Mouse (Mus musculus): ENCODE measurements around the gene Bnip2. TPM values are rescaled to one million over a fixed set of nuclear protein-coding genes. Genes with fewer than 3 reads are reported as not detected.

Bnip2 gene
- 42.5 and 63.5 TPM in 2 replicates for polyA plus RNA-seq (2011; ENCODE audit: insufficient read depth, insufficient read length, low replicate concordance, missing spikeins)

- no peak for TF ChIP-seq CTCF (IDR thresholded peaks at IDR 0.05; ENCODE audit: control insufficient read depth, insufficient read depth, low read length)
- peak; percentile 61 for TF ChIP-seq POLR2A (IDR thresholded peaks at IDR 0.05; ENCODE audit: borderline replicate concordance, control insufficient read depth, low read depth, low read length)
- H3K4me1 ChIP-seq (ENCODE audit: control insufficient read depth, insufficient read depth, low read length) = no peaks in the 10 kb centered on the region; the same call in none of the 2 replicates
- peak within 1 kb of the TSS; percentile 99 for H3K27ac ChIP-seq (ENCODE audit: control insufficient read depth, insufficient read depth, low read depth, low read length, poor library complexity)
- peak within 1 kb of the TSS; percentile 81 for H3K4me3 ChIP-seq (replicated peaks; ENCODE audit: control insufficient read depth, low read depth, low read length)
- WGBS = under 1% methylated on average over 76 of the region's 76 CpGs
These were observed at the start of gene Bnip2 for GRCm38 (mm10) chr9:69989303-69990121. TSS of gene Bnip2 (plus strand) at chr9:69989466.

GRCm38 (mm10) chr9:69940839-69941490, 48.3 kb upstream of the Bnip2 start:
- no peak overlapping the region for H3K4me3 ChIP-seq (replicated peaks; ENCODE audit: control insufficient read depth, low read depth, low read length)
- WGBS = 61% methylated on average over 7 of the region's 7 CpGs
- no peak for TF ChIP-seq POLR2A (IDR thresholded peaks at IDR 0.05; ENCODE audit: borderline replicate concordance, control insufficient read depth, low read depth, low read length)
- TF ChIP-seq CTCF (IDR thresholded peaks at IDR 0.05; ENCODE audit: control insufficient read depth, insufficient read depth, low read length) = no peak
- H3K27ac ChIP-seq (ENCODE audit: control insufficient read depth, insufficient read depth, low read depth, low read length, poor library complexity) = no peak overlapping the region
- no peaks in the 10 kb centered on the region for H3K4me1 ChIP-seq (ENCODE audit: control insufficient read depth, insufficient read depth, low read length)

GRCm38 (mm10) chr9:69941556-69941955, 47.7 kb upstream of the Bnip2 start:
- WGBS = 83% methylated on average over 6 of the region's 6 CpGs
- no peaks in the 10 kb centered on the region for H3K4me1 ChIP-seq (ENCODE audit: control insufficient read depth, insufficient read depth, low read length)
- no peak overlapping the region for H3K27ac ChIP-seq (ENCODE audit: control insufficient read depth, insufficient read depth, low read depth, low read length, poor library complexity)
- TF ChIP-seq POLR2A (IDR thresholded peaks at IDR 0.05; ENCODE audit: borderline replicate concordance, control insufficient read depth, low read depth, low read length) = no peak
- TF ChIP-seq CTCF (IDR thresholded peaks at IDR 0.05; ENCODE audit: control insufficient read depth, insufficient read depth, low read length) = no peak
- no peak overlapping the region for H3K4me3 ChIP-seq (replicated peaks; ENCODE audit: control insufficient read depth, low read depth, low read length)

- H3K27ac ChIP-seq (ENCODE audit: control insufficient read depth, insufficient read depth, low read depth, low read length, poor library complexity) = no peak overlapping the region
- no peak overlapping the region for H3K4me3 ChIP-seq (replicated peaks; ENCODE audit: control insufficient read depth, low read depth, low read length)
- TF ChIP-seq POLR2A (IDR thresholded peaks at IDR 0.05; ENCODE audit: borderline replicate concordance, control insufficient read depth, low read depth, low read length) = no peak
- peak; percentile 92 for TF ChIP-seq CTCF (IDR thresholded peaks at IDR 0.05; ENCODE audit: control insufficient read depth, insufficient read depth, low read length)
- WGBS = 7% methylated on average over 2 of the region's 2 CpGs
- H3K4me1 ChIP-seq (ENCODE audit: control insufficient read depth, insufficient read depth, low read length) = no peaks in the 10 kb centered on the region
These were observed 40.3 kb upstream of the Bnip2 start for GRCm38 (mm10) chr9:69948964-69949363.

GRCm38 (mm10) chr9:69949641-69950040, 39.6 kb upstream of the Bnip2 start:
- Histone ChIP-seq H3K4me1 (ENCODE audit: control insufficient read depth, insufficient read depth, low read length) (no peaks in the 10 kb centered on the region), H3K27ac (ENCODE audit: control insufficient read depth, insufficient read depth, low read depth, low read length, poor library complexity) (no peak overlapping the region), H3K4me3 (replicated peaks; ENCODE audit: control insufficient read depth, low read depth, low read length) (no peak overlapping the region)
- 75% methylated on average over 4 of the region's 4 CpGs for WGBS
- no peak for TF ChIP-seq POLR2A (IDR thresholded peaks at IDR 0.05; ENCODE audit: borderline replicate concordance, control insufficient read depth, low read depth, low read length)
- no peak for TF ChIP-seq CTCF (IDR thresholded peaks at IDR 0.05; ENCODE audit: control insufficient read depth, insufficient read depth, low read length)

GRCm38 (mm10) chr9:69961007-69961406, 28.3 kb upstream of the Bnip2 start:
- WGBS = 79% methylated on average over 6 of the region's 6 CpGs
- Histone ChIP-seq H3K4me3 (replicated peaks; ENCODE audit: control insufficient read depth, low read depth, low read length) (no peak overlapping the region), H3K4me1 (ENCODE audit: control insufficient read depth, insufficient read depth, low read length) (no peaks in the 10 kb centered on the region), H3K27ac (ENCODE audit: control insufficient read depth, insufficient read depth, low read depth, low read length, poor library complexity) (no peak overlapping the region)
- TF ChIP-seq POLR2A (IDR thresholded peaks at IDR 0.05; ENCODE audit: borderline replicate concordance, control insufficient read depth, low read depth, low read length) (no peak), CTCF (IDR thresholded peaks at IDR 0.05; ENCODE audit: control insufficient read depth, insufficient read depth, low read length) (no peak)

- WGBS = 56% methylated on average over 3 of the region's 3 CpGs
- no peak overlapping the region for H3K4me3 ChIP-seq (replicated peaks; ENCODE audit: control insufficient read depth, low read depth, low read length)
- H3K4me1 ChIP-seq (ENCODE audit: control insufficient read depth, insufficient read depth, low read length) = no peaks in the 10 kb centered on the region
- TF ChIP-seq CTCF (IDR thresholded peaks at IDR 0.05; ENCODE audit: control insufficient read depth, insufficient read depth, low read length) (no peak), POLR2A (IDR thresholded peaks at IDR 0.05; ENCODE audit: borderline replicate concordance, control insufficient read depth, low read depth, low read length) (no peak)
- no peak overlapping the region for H3K27ac ChIP-seq (ENCODE audit: control insufficient read depth, insufficient read depth, low read depth, low read length, poor library complexity)
These were observed 24.9 kb upstream of the Bnip2 start for GRCm38 (mm10) chr9:69964370-69964769.

- Histone ChIP-seq H3K4me3 (replicated peaks; ENCODE audit: control insufficient read depth, low read depth, low read length) (no peak overlapping the region), H3K4me1 (ENCODE audit: control insufficient read depth, insufficient read depth, low read length) (no peaks in the 10 kb centered on the region; the same call in 1 of the 2 replicates), H3K27ac (ENCODE audit: control insufficient read depth, insufficient read depth, low read depth, low read length, poor library complexity) (no peak overlapping the region)
- TF ChIP-seq POLR2A (IDR thresholded peaks at IDR 0.05; ENCODE audit: borderline replicate concordance, control insufficient read depth, low read depth, low read length) = no peak
- WGBS = 65% methylated on average over 1 of the region's 1 CpGs
These were observed 3.7 kb upstream of the Bnip2 start for GRCm38 (mm10) chr9:69985526-69985925.

All from bone marrow, adult 2 months (tissue).